Mouse (Mus musculus) liver, embryonic 14.5 days (tissue): Measurements from ENCODE around the gene Sh3d21. TPM values are rescaled to one million over a fixed set of nuclear protein-coding genes. Genes with fewer than 3 reads are reported as not detected.
A peak's percentile ranks its signal among the peaks of the same experiment; 100 is the strongest.

Source experiments
- ATAC-seq: fragments of 200-750 bp; cut with Nextera tagmentation; 2 replicates; pipeline ENCODE4 v1.8.0; 2017; ENCODE audit warnings: moderate number of reproducible peaks, mild to moderate bottlenecking, moderate library complexity; ENCODE audit not compliant: insufficient read depth
- DNase-seq, 3 experiments: peaks; one replicate each; pipeline ENCODE4 v3.0.0-alpha.2; 2012 to 2013; ENCODE audit warnings: low read depth in 3 of 3, low spot score in 3 of 3
- H3K27ac ChIP-seq: fragments of 300-500 bp; sonication (generic); 2 replicates; pipeline ENCODE4 v1.5.1; 2014; ENCODE audit warnings: moderate library complexity, mild to moderate bottlenecking, control low read depth, inconsistent platforms
- H3K27me3 ChIP-seq: fragments of 300-500 bp; sonication (generic); 2 replicates; pipeline ENCODE4 v1.6.1; 2014; ENCODE audit warnings: mild to moderate bottlenecking, low read length, moderate library complexity; ENCODE audit not compliant: control insufficient read depth, insufficient read depth
- H3K36me3 ChIP-seq: fragments of 300-500 bp; sonication (generic); replicated peaks from 2 replicates; pipeline ENCODE4 v1.6.1; 2014; ENCODE audit warnings: low read depth; ENCODE audit not compliant: control insufficient read depth, insufficient read depth
- H3K4me1 ChIP-seq, 2 experiments: fragments of 200-500 bp in 1 of 2; fragments of 300-500 bp in 1 of 2; sonication (generic) in 1 of 2; replicated peaks; 2 replicates each; pipeline ENCODE4 v1.6.1; 2012 to 2014; ENCODE audit warnings: antibody characterized with exemption in 1 of 2, inconsistent platforms in 1 of 2, low read length in 1 of 2; ENCODE audit not compliant: control insufficient read depth in 2 of 2, insufficient read depth in 2 of 2
- H3K4me2 ChIP-seq: fragments of 300-500 bp; sonication (generic); 2 replicates; pipeline ENCODE4 v1.6.1; 2014; ENCODE audit warnings: low read depth, mild to moderate bottlenecking, control low read depth, moderate library complexity
- H3K4me3 ChIP-seq, 2 experiments: fragments of 200-500 bp in 1 of 2; fragments of 300-500 bp in 1 of 2; sonication (generic) in 1 of 2; 2 replicates each; pipeline ENCODE4 v1.5.1; 2012 to 2014; ENCODE audit warnings: low read depth in 2 of 2, low read length in 2 of 2, mild to moderate bottlenecking in 2 of 2, control low read depth in 1 of 2, inconsistent platforms in 1 of 2, moderate library complexity in 1 of 2; ENCODE audit not compliant: insufficient read depth in 1 of 2
- H3K9ac ChIP-seq: fragments of 300-500 bp; sonication (generic); replicated peaks from 2 replicates; pipeline ENCODE4 v1.6.1; 2014; ENCODE audit warnings: mild to moderate bottlenecking, control low read depth, moderate library complexity
- H3K9me3 ChIP-seq: fragments of 300-500 bp; sonication (generic); 2 replicates; pipeline ENCODE4 v1.6.1; 2016; ENCODE audit warnings: low read length, mixed read lengths; ENCODE audit not compliant: control insufficient read depth
- CTCF ChIP-seq: IDR thresholded peaks from 2 replicates; pipeline ENCODE4 v1.5.1; 2016; ENCODE audit warnings: antibody characterized with exemption, low read depth, control low read depth
- EP300 ChIP-seq: IDR thresholded peaks from 2 replicates; pipeline ENCODE4 v1.6.1; 2016; ENCODE audit warnings: antibody characterized with exemption, low read depth
- WGBS: fragments of 180-500 bp; shearing (Covaris S2); extraction: QIAGEN DNeasy Blood & Tissue Kit; methylation state at CpG from one replicate; pipeline ENCODE4 v1.1.7; 2014; ENCODE audit not compliant: insufficient replicate concordance; 5-methylcytosine and 5-hydroxymethylcytosine counted together
- polyA plus RNA-seq, 2 experiments: library from polyadenylated mRNA; depleted of rRNA in 1 of 2; stranded (reverse) in 1 of 2; unstranded in 1 of 2; fragments of >200 nt; fragmentation: Nextera tagmentation in 1 of 2; extraction: Ambion mirVana in 1 of 2; gene quantifications; 2 replicates each; pipeline versions ENCODE4 v1.2.1 to v1.2.3; 2012 to 2014

The Sh3d21 gene
- polyA plus RNA-seq (2012; rRNA removed) (0.46 and 0.53 TPM in 2 replicates), polyA plus RNA-seq (2014; fragmentation: Nextera tagmentation; extraction: Ambion mirVana) (0.77 and 0.93 TPM in 2 replicates)

GRCm38 (mm10) chr4:126163067-126163659 lies at the start of gene Sh3d21:
Gene Sh3d21, minus strand, starts transcription at chr4:126163491.
- Histone ChIP-seq H3K27me3 (no peaks in the 10 kb centered on the region), H3K9ac (peak within 1 kb of the TSS; percentile 65), H3K36me3 (peaks cover 26% of the 10 kb centered on the region), H3K4me2 (peak within 1 kb of the TSS; percentile 82), H3K27ac (no peak within 1 kb of the TSS), H3K4me3 (peak within 1 kb of the TSS; percentile 45 to 56), H3K4me1 (peaks cover 4 to 9% of the 10 kb centered on the region in 2 experiments), H3K9me3 (no peaks in the 10 kb centered on the region)
- TF ChIP-seq CTCF = no peak
- no peak for DNase-seq
- ATAC-seq = peak; percentile 48
- WGBS = 6% methylated on average over 22 of the region's 22 CpGs

- H3K27ac ChIP-seq = peak overlapping the region; percentile 16
- no peak overlapping the region for H3K9ac ChIP-seq
- peaks cover 19 to 32% of the 10 kb centered on the region in 2 experiments for H3K4me1 ChIP-seq
- ATAC-seq (no peak), DNase-seq (no peak)
- H3K9me3 ChIP-seq = no peaks in the 10 kb centered on the region
- H3K36me3 ChIP-seq = no peaks in the 10 kb centered on the region
- peak overlapping the region; percentile 6; the same call in 1 of the 2 replicates for H3K4me2 ChIP-seq
- no peaks in the 10 kb centered on the region for H3K27me3 ChIP-seq
- H3K4me3 ChIP-seq = no peak overlapping the region
- TF ChIP-seq EP300 = no peak
- no peak for TF ChIP-seq CTCF
- 41% methylated on average over 6 of the region's 6 CpGs for WGBS
Observed at GRCm38 (mm10) chr4:126207081-126207480, 43.8 kb upstream of the Sh3d21 start.

- no peak for TF ChIP-seq EP300
- TF ChIP-seq CTCF = no peak
- no peak overlapping the region for H3K4me2 ChIP-seq
- no peak overlapping the region for H3K27ac ChIP-seq
- no peaks in the 10 kb centered on the region for H3K9me3 ChIP-seq
- H3K4me1 ChIP-seq = peaks cover 24 to 38% of the 10 kb centered on the region in 2 experiments
- peaks cover 5% of the 10 kb centered on the region for H3K36me3 ChIP-seq
- H3K27me3 ChIP-seq = no peaks in the 10 kb centered on the region
- no peak for DNase-seq
- no peak overlapping the region for H3K4me3 ChIP-seq
- WGBS = 38% methylated on average over 1 of the region's 1 CpGs
- H3K9ac ChIP-seq = no peak overlapping the region
- no peak for ATAC-seq
Observed at GRCm38 (mm10) chr4:126205386-126205785, 42.1 kb upstream of the Sh3d21 start.

GRCm38 (mm10) chr4:126204661-126205230 lies 41.5 kb upstream of the Sh3d21 start:
- Histone ChIP-seq H3K36me3 (peaks cover 9% of the 10 kb centered on the region), H3K9ac (no peak overlapping the region), H3K4me1 (peaks cover 30 to 44% of the 10 kb centered on the region in 2 experiments), H3K4me3 (no peak overlapping the region), H3K9me3 (no peaks in the 10 kb centered on the region), H3K4me2 (no peak overlapping the region), H3K27ac (no peak overlapping the region), H3K27me3 (no peaks in the 10 kb centered on the region)
- DNase-seq (no peak), ATAC-seq (no peak)
- WGBS = 56% methylated on average over 12 of the region's 12 CpGs
- TF ChIP-seq CTCF = no peak
- TF ChIP-seq EP300 = no peak

GRCm38 (mm10) chr4:126204016-126204415 lies 40.7 kb upstream of the Sh3d21 start:
- Histone ChIP-seq H3K4me1 (peaks cover 37 to 47% of the 10 kb centered on the region in 2 experiments), H3K9me3 (no peaks in the 10 kb centered on the region), H3K27me3 (no peaks in the 10 kb centered on the region), H3K27ac (peak overlapping the region; percentile 89; the same call in 1 of the 2 replicates), H3K9ac (no peak overlapping the region), H3K4me3 (no peak overlapping the region), H3K36me3 (peaks cover 12% of the 10 kb centered on the region), H3K4me2 (peak overlapping the region; percentile 80)
- TF ChIP-seq CTCF (no peak), EP300 (no peak)
- DNase-seq (no peak), ATAC-seq (no peak)
- WGBS = 82% methylated on average over 8 of the region's 8 CpGs
